ENCODE assay signal across 8 mouse cellular contexts in genomic region chr2:19553821-19554592, GRCm38 (mm10). TPM values are rescaled to one million over a fixed set of nuclear protein-coding genes. Genes with fewer than 3 reads are reported as not detected.
DNase-seq lines count a peak whose midpoint lies in the region; ATAC-seq lines count a peak whose summit lies in the region.

4921504E06Rik (minus strand) TSS chr2:19553914.

- no peaks in the 10 kb centered on the region for H3K9me3 ChIP-seq in hindbrain, embryonic 15.5 days

- WGBS in hindbrain, embryonic 15.5 days, result under 1% methylated on average over 25 of the region's 27 CpGs

- H3K27ac ChIP-seq in hindbrain, embryonic 15.5 days (replicated peaks), result peak within 1 kb of the TSS; percentile 83

- H3K4me1 ChIP-seq in hindbrain, embryonic 15.5 days (replicated peaks), result peaks cover 11% of the 10 kb centered on the region

- peak; percentile 93 for ATAC-seq in hindbrain, embryonic 15.5 days (ENCODE audit: low FRiP score, low read depth)

- peak; percentile 96 for DNase-seq in R1 (ENCODE audit: low read depth, low spot score)
- peak; percentile 75 to 83 for DNase-seq in cerebellum, postnatal 14 days
- DNase-seq in gastrocnemius, adult 18-20 months (ENCODE audit: low spot score), result peak; percentile 83
- DNase-seq in layer of hippocampus, postnatal 36 days, result peak; percentile 68 to 70
- DNase-seq in lung, postnatal 14 days, result peak; percentile 79
- peak; percentile 59 for DNase-seq in ovary, postnatal 36 days (ENCODE audit: low spot score)
- DNase-seq in thymus, postnatal 10 days (ENCODE audit: low spot score in 2 of 2), result peak; percentile 43 to 51

- peak within 1 kb of the TSS; percentile 42 for H3K4me3 ChIP-seq in hindbrain, embryonic 15.5 days

- peak within 1 kb of the TSS; percentile 74 for H3K4me2 ChIP-seq in hindbrain, embryonic 15.5 days

- H3K9ac ChIP-seq in hindbrain, embryonic 15.5 days, result peak within 1 kb of the TSS; percentile 23

- no peaks in the 10 kb centered on the region for H3K27me3 ChIP-seq in hindbrain, embryonic 15.5 days

- H3K36me3 ChIP-seq in hindbrain, embryonic 15.5 days, result no peaks in the 10 kb centered on the region

RNA-seq across cellular contexts. Expression of gene 4921504E06Rik, which starts in this region (rescaled TPM):
- not detected for total RNA-seq in gastrocnemius, adult 18-20 months (2021)
- 0.10 and 0.17 TPM in 2 replicates for polyA plus RNA-seq in hindbrain, embryonic 15.5 days (2015; fragmentation: Nextera tagmentation; extraction: Ambion mirVana)
- total RNA-seq in layer of hippocampus, postnatal 36 days (2021), result not detected

Comparison
In these comparisons a context has a peak if more than half of its experiments do, and no peak if none do; other contexts are left out.
1. Peak in every context shown above with its lines: DNase-seq, ATAC-seq, H3K4me3 ChIP-seq and H3K27ac ChIP-seq.
2. Peak in DNase-seq in gastrocnemius, adult 18-20 months; RNA of the gene not detected or under 1 TPM.
3. Peak in ATAC-seq, H3K4me3 ChIP-seq, H3K27ac ChIP-seq, H3K9ac ChIP-seq and H3K4me2 ChIP-seq in hindbrain, embryonic 15.5 days; RNA of the gene not detected or under 1 TPM.
4. Peak in DNase-seq in layer of hippocampus, postnatal 36 days; RNA of the gene not detected or under 1 TPM.